Mouse (Mus musculus) forebrain, embryonic 14.5 days (tissue): Measurements from ENCODE around the gene Ankrd9. TPM values are rescaled to one million over a fixed set of nuclear protein-coding genes. Genes with fewer than 3 reads are reported as not detected.

Source experiments
- ATAC-seq: fragments of 200-750 bp; cut with Nextera tagmentation; 2 replicates; pipeline ENCODE4 v1.8.0; 2017; ENCODE audit warnings: mild to moderate bottlenecking, moderate library complexity
- DNase-seq: peaks from one replicate; pipeline ENCODE4 v3.0.0-alpha.2; 2015; ENCODE audit warnings: low spot score
- H3K27ac ChIP-seq: fragments of 300-500 bp; sonication (generic); 2 replicates; pipeline ENCODE4 v1.5.1; 2014; ENCODE audit warnings: low read depth, mild to moderate bottlenecking, control low read depth, low read length, moderate library complexity
- H3K27me3 ChIP-seq: fragments of 300-500 bp; sonication (generic); replicated peaks from 2 replicates; pipeline ENCODE4 v1.6.1; 2014; ENCODE audit warnings: low read length, control low read depth, mixed read lengths; ENCODE audit not compliant: control insufficient read depth, insufficient read depth
- H3K36me3 ChIP-seq: fragments of 300-500 bp; sonication (generic); 2 replicates; pipeline ENCODE4 v1.6.1; 2014; ENCODE audit warnings: low read length, control low read depth; ENCODE audit not compliant: control insufficient read depth, insufficient read depth
- H3K4me1 ChIP-seq: fragments of 300-500 bp; sonication (generic); 2 replicates; pipeline ENCODE4 v1.6.1; 2014; ENCODE audit warnings: antibody characterized with exemption, low read length, control low read depth; ENCODE audit not compliant: control insufficient read depth, insufficient read depth
- H3K4me2 ChIP-seq: fragments of 300-500 bp; sonication (generic); 2 replicates; pipeline ENCODE4 v1.6.1; 2014; ENCODE audit warnings: mild to moderate bottlenecking, control low read depth, low read length
- H3K4me3 ChIP-seq: fragments of 300-500 bp; sonication (generic); 2 replicates; pipeline ENCODE4 v1.5.1; 2014; ENCODE audit warnings: low read depth, low read length, control low read depth
- H3K9ac ChIP-seq: fragments of 300-500 bp; sonication (generic); 2 replicates; pipeline ENCODE4 v1.6.1; 2014; ENCODE audit warnings: mild to moderate bottlenecking, low read length, control low read depth, moderate library complexity
- H3K9me3 ChIP-seq: fragments of 300-500 bp; sonication (generic); replicated peaks from 2 replicates; pipeline ENCODE4 v1.6.1; 2016; ENCODE audit warnings: low read length, control low read depth, mixed read lengths; ENCODE audit not compliant: control insufficient read depth
- WGBS: fragments of 180-500 bp; shearing (Covaris S2); extraction: QIAGEN DNeasy Blood & Tissue Kit; methylation state at CpG from one replicate; pipeline ENCODE4 v1.1.7; 2014; 5-methylcytosine and 5-hydroxymethylcytosine counted together
- polyA plus RNA-seq: library from polyadenylated mRNA; unstranded; fragments of >200 nt; fragmentation: Nextera tagmentation; extraction: Ambion mirVana; gene quantifications from 2 replicates; pipeline ENCODE4 v1.2.1, GENCODE M21; 2014

Gene Ankrd9
- polyA plus RNA-seq, 1 experiment from 2014 or later: 6.0 TPM

DNA sequence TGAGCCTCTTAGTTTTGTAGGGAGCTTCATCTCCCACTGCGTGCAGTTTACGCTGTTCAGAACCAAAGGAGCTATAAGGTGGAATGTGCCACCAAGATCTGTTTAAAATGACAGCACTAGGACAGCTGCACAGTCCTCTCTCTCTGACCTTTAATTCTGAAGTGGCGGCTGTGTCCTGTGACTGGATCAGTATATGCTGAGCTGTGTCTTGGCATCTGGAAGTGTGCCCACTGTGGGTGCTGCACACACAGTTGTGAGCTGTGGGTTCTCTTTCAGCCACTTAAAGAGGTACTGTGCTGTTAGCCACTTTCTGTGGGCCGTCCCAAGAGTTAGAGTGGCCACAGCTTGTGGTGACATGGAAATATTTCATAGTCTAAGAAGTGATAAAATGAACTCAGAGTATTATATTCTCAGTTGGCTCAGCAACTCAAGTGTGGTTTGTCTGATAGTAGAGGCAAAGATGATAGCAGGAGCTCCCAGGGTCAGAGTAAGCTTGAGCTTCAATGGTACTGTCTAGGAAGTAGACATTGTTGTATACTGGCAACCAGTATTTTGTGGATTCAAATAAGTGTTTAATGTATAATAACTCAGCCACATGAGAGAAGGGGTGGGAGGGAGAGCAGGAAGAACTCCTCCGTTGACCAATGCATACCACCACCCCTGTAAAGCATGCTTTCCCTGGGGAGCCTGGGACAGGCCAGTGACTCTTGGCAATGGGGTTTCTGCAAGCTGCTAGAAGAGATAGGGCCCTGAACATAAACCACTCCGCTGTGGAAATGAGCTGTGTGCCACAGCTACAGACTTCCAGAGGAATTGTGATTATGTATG lies 30.5 kb downstream of the Ankrd9 start:
- peaks cover 48% of the 10 kb centered on the region for H3K36me3 ChIP-seq
- H3K9ac ChIP-seq: no peak overlapping the region

GRCm38 (mm10) chr12:110946216-110946615 lies 32.6 kb downstream of the Ankrd9 start:
- ATAC-seq: no peak
- H3K9me3 ChIP-seq: no peaks in the 10 kb centered on the region
- H3K4me3 ChIP-seq: no peak overlapping the region
- H3K36me3 ChIP-seq: peaks cover 63% of the 10 kb centered on the region
- WGBS: 85% methylated on average over 7 of the region's 7 CpGs
- no peak overlapping the region for H3K27ac ChIP-seq
- no peaks in the 10 kb centered on the region for H3K4me1 ChIP-seq
- H3K27me3 ChIP-seq: no peaks in the 10 kb centered on the region
- H3K9ac ChIP-seq: no peak overlapping the region
- no peak overlapping the region for H3K4me2 ChIP-seq
- no peak for DNase-seq

More for the DNA sequence above, 30.5 kb downstream of the Ankrd9 start:
- H3K27me3 ChIP-seq: no peaks in the 10 kb centered on the region
- 97% methylated on average over 6 of the region's 6 CpGs for WGBS
- H3K27ac ChIP-seq: no peak overlapping the region
- DNase-seq (no peak), ATAC-seq (no peak)
- no peaks in the 10 kb centered on the region for H3K9me3 ChIP-seq
- H3K4me3 ChIP-seq: no peak overlapping the region
- H3K4me1 ChIP-seq: no peaks in the 10 kb centered on the region
- H3K4me2 ChIP-seq: no peak overlapping the region

GRCm38 (mm10) chr12:110940869-110941268 lies 38.0 kb downstream of the Ankrd9 start:
- H3K27ac ChIP-seq: no peak overlapping the region
- no peak overlapping the region for H3K4me2 ChIP-seq
- no peak overlapping the region for H3K9ac ChIP-seq
- WGBS: 86% methylated on average over 3 of the region's 3 CpGs
- no peaks in the 10 kb centered on the region for H3K27me3 ChIP-seq
- H3K4me1 ChIP-seq: no peaks in the 10 kb centered on the region
- peaks cover 62% of the 10 kb centered on the region for H3K36me3 ChIP-seq
- DNase-seq (no peak), ATAC-seq (no peak)
- H3K4me3 ChIP-seq: no peak overlapping the region
- no peaks in the 10 kb centered on the region for H3K9me3 ChIP-seq

GRCm38 (mm10) chr12:110939385-110939784 lies 39.5 kb downstream of the Ankrd9 start:
- Histone ChIP-seq H3K9ac (no peak overlapping the region), H3K4me1 (no peaks in the 10 kb centered on the region), H3K27ac (no peak overlapping the region), H3K4me3 (no peak overlapping the region), H3K27me3 (no peaks in the 10 kb centered on the region), H3K9me3 (no peaks in the 10 kb centered on the region), H3K4me2 (no peak overlapping the region), H3K36me3 (peaks cover 52% of the 10 kb centered on the region)
- no peak for DNase-seq
- ATAC-seq: no peak
- WGBS: 99% methylated on average over 5 of the region's 5 CpGs

DNA sequence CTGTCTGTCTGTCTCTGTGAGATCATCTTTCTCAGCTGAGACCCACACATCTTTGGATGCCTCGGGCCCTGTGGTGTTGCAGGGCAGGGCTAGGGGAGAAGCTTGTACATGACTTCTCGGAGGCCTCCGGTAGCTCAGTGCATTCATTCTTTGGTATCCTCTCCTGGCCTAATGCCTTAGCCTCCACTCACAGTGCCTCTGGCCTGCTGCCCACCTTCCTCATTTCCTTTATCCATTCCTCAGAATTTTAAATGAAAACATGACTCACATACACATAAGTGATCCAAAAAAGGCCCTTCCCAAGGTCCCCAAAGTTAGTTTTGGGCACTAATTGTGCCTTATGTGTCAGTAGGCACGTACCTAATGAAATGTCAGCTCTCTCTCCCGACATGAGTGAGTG lies 41.3 kb downstream of the Ankrd9 start:
- H3K27me3 ChIP-seq: no peaks in the 10 kb centered on the region
- H3K4me2 ChIP-seq: no peak overlapping the region
- H3K9ac ChIP-seq: no peak overlapping the region
- ATAC-seq: no peak
- H3K27ac ChIP-seq: no peak overlapping the region
- no peaks in the 10 kb centered on the region for H3K9me3 ChIP-seq
- H3K4me3 ChIP-seq: no peak overlapping the region
- no peak for DNase-seq
- 88% methylated on average over 5 of the region's 5 CpGs for WGBS
- H3K36me3 ChIP-seq: peaks cover 58% of the 10 kb centered on the region
- H3K4me1 ChIP-seq: no peaks in the 10 kb centered on the region

DNA sequence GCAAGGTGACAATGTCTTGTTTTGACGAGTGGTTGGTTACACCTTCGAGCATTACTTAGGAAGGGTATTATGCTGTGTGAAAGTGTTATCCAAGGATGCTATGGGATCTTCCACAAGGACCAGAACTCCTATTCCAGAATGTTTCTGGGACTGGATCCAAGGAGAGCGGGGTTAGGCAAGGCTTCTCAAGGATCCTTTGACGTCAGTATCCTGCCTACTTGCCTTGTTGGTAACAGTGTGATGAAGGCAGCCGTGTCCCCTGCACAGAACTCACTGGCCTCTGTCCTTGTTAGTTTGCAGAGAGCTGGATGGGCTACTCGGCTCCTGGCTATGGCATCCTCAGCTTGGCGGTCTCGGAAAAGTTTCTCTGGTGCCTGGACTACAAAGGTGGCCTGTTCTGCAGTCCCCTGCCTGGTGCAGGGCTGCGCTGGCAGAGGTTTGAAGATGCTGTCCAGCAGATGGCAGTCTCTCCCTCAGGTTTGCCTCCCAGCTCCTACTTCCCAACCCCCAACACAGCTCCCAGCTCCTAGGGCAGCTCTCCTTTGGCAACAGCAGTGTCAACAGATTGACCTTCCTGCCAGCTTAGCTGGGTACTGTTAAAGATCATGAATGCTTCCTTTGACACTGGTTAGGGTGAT lies 42.7 kb downstream of the Ankrd9 start:
- Histone ChIP-seq H3K27ac (no peak overlapping the region), H3K36me3 (peaks cover 60% of the 10 kb centered on the region), H3K9ac (no peak overlapping the region), H3K4me1 (no peaks in the 10 kb centered on the region), H3K4me3 (no peak overlapping the region), H3K9me3 (no peaks in the 10 kb centered on the region), H3K4me2 (no peak overlapping the region), H3K27me3 (no peaks in the 10 kb centered on the region)
- peak; percentile 86 for ATAC-seq
- DNase-seq: peak; percentile 89
- WGBS: 63% methylated on average over 9 of the region's 9 CpGs

- WGBS: 76% methylated on average over 5 of the region's 5 CpGs
- H3K4me3 ChIP-seq: no peak overlapping the region
- H3K4me2 ChIP-seq: no peak overlapping the region
- no peaks in the 10 kb centered on the region for H3K27me3 ChIP-seq
- H3K36me3 ChIP-seq: peaks cover 50% of the 10 kb centered on the region
- H3K4me1 ChIP-seq: no peaks in the 10 kb centered on the region
- H3K9me3 ChIP-seq: no peaks in the 10 kb centered on the region
- no peak overlapping the region for H3K27ac ChIP-seq
- DNase-seq (no peak), ATAC-seq (no peak)
- H3K9ac ChIP-seq: no peak overlapping the region
Measured at GRCm38 (mm10) chr12:110932820-110933219, 46.0 kb downstream of the Ankrd9 start.
